Mouse (Mus musculus): Measurements from ENCODE around the gene Adcy6. TPM values are rescaled to one million over a fixed set of nuclear protein-coding genes. Genes with fewer than 3 reads are reported as not detected.

Gene Adcy6
- polyA plus RNA-seq (2014; fragmentation: Nextera tagmentation; extraction: Ambion mirVana): 19.8 and 21.9 TPM in 2 replicates

DNA sequence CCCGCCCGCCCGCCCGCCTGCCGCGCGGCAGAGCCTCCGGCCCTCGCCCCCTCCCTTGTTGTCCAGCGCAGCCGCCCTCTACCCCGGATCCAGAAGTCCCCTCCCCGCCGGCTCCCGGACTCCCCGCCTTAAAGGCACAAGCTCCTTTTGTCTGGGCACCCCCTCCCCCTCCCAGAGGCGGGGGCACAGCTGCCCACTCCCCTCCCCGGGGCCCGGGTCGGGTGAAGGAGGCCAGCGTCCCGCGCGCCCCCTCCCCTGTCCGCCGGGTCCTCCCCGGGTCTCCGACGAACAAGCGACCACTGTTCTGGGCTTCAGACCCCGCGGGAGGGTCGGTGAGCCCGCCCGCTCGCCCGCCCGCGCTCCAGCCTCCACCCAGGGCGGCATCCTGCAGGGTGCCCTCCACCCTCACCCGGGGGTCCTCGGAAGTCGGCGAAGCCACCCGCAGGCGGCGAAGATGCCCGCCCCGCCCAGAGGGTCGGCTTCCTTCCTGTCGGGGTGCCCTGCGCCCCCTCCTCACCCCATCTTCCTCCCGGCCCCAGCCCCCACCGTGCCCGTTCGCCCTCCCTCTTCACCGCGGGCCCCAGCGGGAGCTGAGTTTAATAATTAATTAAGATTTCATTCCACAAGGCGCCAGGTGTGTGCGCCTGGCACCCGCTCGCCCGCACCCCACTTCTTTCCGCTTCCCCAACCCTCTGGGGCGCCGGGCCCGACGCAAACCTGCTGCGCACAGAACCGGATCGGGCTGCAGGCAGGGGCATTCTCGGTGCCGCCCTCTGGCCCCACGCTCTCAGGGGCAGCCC is at the start of gene Adcy6:
TSS of gene Adcy6 (minus strand) at position 746 of the 800 bp plus-strand sequence.
- Histone ChIP-seq H3K4me2 (ENCODE audit: low read length) (peak within 1 kb of the TSS; percentile 89), H3K27me3 (replicated peaks; ENCODE audit: control insufficient read depth, insufficient read depth, low read length) (no peaks in the 10 kb centered on the region), H3K4me1 (replicated peaks; ENCODE audit: control insufficient read depth, insufficient read depth, low read length) (peaks cover 29% of the 10 kb centered on the region), H3K4me3 (ENCODE audit: low read depth, low read length) (peak within 1 kb of the TSS; percentile 78), H3K27ac (ENCODE audit: low read depth) (peak within 1 kb of the TSS; percentile 90), H3K9ac (ENCODE audit: low read length) (peak within 1 kb of the TSS; percentile 83), H3K9me3 (ENCODE audit: control insufficient read depth, low read length) (no peaks in the 10 kb centered on the region), H3K36me3 (ENCODE audit: control insufficient read depth, insufficient read depth, low read length) (peaks cover 2% of the 10 kb centered on the region)
- under 1% methylated on average over 61 of the region's 75 CpGs for WGBS
- ATAC-seq (replicated peaks; ENCODE audit: low FRiP score, low TSS enrichment, low read depth) (peak; percentile 84), DNase-seq (ENCODE audit: low spot score) (peak; percentile 91)

DNA sequence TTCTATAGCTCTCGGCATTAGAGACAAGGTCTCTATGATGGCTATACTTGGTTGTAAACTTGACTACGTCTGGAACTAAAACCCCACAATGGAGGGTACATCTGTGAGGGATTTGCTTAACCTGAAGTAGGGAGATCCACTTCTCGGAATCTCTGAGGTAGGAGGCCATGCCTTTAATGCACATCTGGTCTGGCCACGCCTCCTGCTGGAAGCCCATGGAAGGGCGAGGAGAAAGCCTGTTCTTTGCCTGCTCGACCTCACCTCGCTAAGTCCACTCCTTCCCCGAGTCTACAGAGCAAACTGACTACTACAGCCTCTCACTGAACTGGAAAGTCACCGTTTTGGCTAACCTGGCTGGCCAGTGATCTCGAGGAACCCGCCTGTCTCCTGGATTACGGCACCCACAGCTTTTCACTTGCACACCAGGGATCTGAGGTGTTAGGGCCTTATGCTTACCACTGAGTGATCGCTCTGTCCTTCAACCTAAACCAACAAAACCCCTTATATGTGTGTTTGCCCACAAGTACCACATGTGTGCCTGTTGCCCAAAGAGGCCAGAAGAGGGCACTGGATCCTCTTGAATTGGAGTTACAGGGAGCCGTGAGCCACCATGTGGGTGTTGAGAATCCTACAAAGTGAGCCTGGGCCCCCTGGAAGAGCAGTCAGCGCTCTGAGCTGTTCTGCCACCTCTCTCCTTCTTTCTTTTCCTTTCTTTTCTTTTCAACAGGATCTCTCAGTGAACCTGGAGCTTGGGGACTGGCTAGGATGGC is 47.3 kb upstream of the Adcy6 start:
- Histone ChIP-seq H3K27ac (ENCODE audit: low read depth) (no peak overlapping the region), H3K27me3 (replicated peaks; ENCODE audit: control insufficient read depth, insufficient read depth, low read length) (no peaks in the 10 kb centered on the region), H3K9me3 (ENCODE audit: control insufficient read depth, low read length) (no peaks in the 10 kb centered on the region), H3K9ac (ENCODE audit: low read length) (no peak overlapping the region), H3K4me3 (ENCODE audit: low read depth, low read length) (no peak overlapping the region), H3K4me1 (replicated peaks; ENCODE audit: control insufficient read depth, insufficient read depth, low read length) (peaks cover 4% of the 10 kb centered on the region; the same call in 1 of the 2 replicates), H3K36me3 (ENCODE audit: control insufficient read depth, insufficient read depth, low read length) (peaks cover 69% of the 10 kb centered on the region), H3K4me2 (ENCODE audit: low read length) (no peak overlapping the region)
- no peak for ATAC-seq (replicated peaks; ENCODE audit: low FRiP score, low TSS enrichment, low read depth)
- no peak for DNase-seq (ENCODE audit: low spot score)
- whole genome bisulfite sequencing: 83% methylated on average over 15 of the region's 15 CpGs

DNA sequence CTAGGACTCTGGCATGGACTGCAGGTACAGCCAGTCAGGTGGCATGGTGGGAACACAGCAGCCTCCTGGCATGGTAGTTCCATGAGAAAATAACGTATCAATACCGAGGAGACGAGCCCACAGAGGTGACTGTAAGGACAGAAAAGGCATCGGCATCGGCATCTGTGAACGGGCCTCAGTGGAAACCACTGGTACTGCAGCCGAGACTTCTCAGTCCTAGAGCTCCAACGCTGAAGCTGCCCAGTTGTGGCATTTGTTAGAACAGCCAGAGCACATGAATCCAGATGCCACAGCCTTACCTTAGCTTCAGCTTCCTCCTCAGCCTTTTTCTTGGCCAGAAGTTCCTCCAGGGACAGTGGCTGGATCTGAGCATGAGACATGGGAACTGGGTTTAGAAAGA is 42.3 kb upstream of the Adcy6 start:
- ATAC-seq (replicated peaks; ENCODE audit: low FRiP score, low TSS enrichment, low read depth): no peak
- peaks cover 100% of the 10 kb centered on the region for H3K36me3 ChIP-seq (ENCODE audit: control insufficient read depth, insufficient read depth, low read length)
- no peak overlapping the region for H3K4me3 ChIP-seq (ENCODE audit: low read depth, low read length)
- no peaks in the 10 kb centered on the region for H3K9me3 ChIP-seq (ENCODE audit: control insufficient read depth, low read length)
- 92% methylated on average over 8 of the region's 8 CpGs for WGBS
- H3K9ac ChIP-seq (ENCODE audit: low read length): no peak overlapping the region
- no peak for DNase-seq (ENCODE audit: low spot score)
- no peak overlapping the region for H3K27ac ChIP-seq (ENCODE audit: low read depth)
- no peak overlapping the region for H3K4me2 ChIP-seq (ENCODE audit: low read length)
- H3K27me3 ChIP-seq (replicated peaks; ENCODE audit: control insufficient read depth, insufficient read depth, low read length): no peaks in the 10 kb centered on the region
- no peaks in the 10 kb centered on the region for H3K4me1 ChIP-seq (replicated peaks; ENCODE audit: control insufficient read depth, insufficient read depth, low read length)

DNA sequence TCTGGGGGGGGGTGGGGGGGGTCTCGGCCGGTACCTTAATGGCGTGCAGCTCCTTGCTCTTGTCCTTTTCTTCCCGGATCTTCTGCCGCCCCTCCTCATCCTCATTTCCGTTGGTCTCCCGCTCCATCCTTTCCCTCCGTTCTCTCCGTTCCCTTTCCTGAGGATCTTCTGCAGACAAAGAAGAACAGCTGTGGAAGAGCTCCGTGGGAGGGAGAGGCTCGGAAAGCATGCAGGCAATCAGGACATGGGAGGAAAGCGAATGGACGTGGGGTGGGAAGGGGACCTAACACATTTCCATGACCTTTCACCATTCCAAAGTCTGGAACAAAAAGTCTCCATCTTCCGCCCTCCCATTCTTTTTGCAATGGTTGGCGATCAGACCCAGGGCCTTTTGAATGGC is 41.6 kb upstream of the Adcy6 start:
- no peak overlapping the region for H3K4me2 ChIP-seq (ENCODE audit: low read length)
- WGBS: 94% methylated on average over 15 of the region's 15 CpGs
- ATAC-seq (replicated peaks; ENCODE audit: low FRiP score, low TSS enrichment, low read depth) (no peak), DNase-seq (ENCODE audit: low spot score) (no peak)
- H3K9ac ChIP-seq (ENCODE audit: low read length): no peak overlapping the region
- H3K36me3 ChIP-seq (ENCODE audit: control insufficient read depth, insufficient read depth, low read length): peaks cover 100% of the 10 kb centered on the region
- no peak overlapping the region for H3K27ac ChIP-seq (ENCODE audit: low read depth)
- no peak overlapping the region for H3K4me3 ChIP-seq (ENCODE audit: low read depth, low read length)
- no peaks in the 10 kb centered on the region for H3K27me3 ChIP-seq (replicated peaks; ENCODE audit: control insufficient read depth, insufficient read depth, low read length)
- H3K9me3 ChIP-seq (ENCODE audit: control insufficient read depth, low read length): no peaks in the 10 kb centered on the region
- no peaks in the 10 kb centered on the region for H3K4me1 ChIP-seq (replicated peaks; ENCODE audit: control insufficient read depth, insufficient read depth, low read length)

DNA sequence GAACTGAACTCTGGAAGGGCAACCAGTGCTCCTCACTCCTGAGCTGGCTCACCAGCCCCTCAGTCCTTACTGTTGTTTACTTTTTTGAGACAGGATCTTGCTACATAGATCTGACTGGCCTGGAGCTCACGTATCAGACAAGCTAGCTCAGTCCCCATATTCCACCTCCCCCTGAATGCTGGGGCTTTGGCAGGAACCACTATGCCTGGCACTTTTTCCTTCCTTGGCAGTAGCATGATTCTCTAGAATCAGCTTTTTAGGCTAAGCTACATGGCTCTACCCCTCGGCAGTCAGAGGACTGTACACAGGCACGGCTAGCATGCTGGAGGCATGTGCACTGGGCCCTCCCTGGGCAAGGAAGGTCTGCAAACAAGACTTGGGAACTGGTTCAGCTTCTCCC is 38.2 kb upstream of the Adcy6 start:
- no peak overlapping the region for H3K27ac ChIP-seq (ENCODE audit: low read depth)
- no peak overlapping the region for H3K4me3 ChIP-seq (ENCODE audit: low read depth, low read length)
- peaks cover 100% of the 10 kb centered on the region for H3K36me3 ChIP-seq (ENCODE audit: control insufficient read depth, insufficient read depth, low read length)
- WGBS: 89% methylated on average over 3 of the region's 3 CpGs
- no peak overlapping the region for H3K9ac ChIP-seq (ENCODE audit: low read length)
- H3K4me2 ChIP-seq (ENCODE audit: low read length): no peak overlapping the region
- no peak for ATAC-seq (replicated peaks; ENCODE audit: low FRiP score, low TSS enrichment, low read depth)
- H3K27me3 ChIP-seq (replicated peaks; ENCODE audit: control insufficient read depth, insufficient read depth, low read length): no peaks in the 10 kb centered on the region
- no peaks in the 10 kb centered on the region for H3K9me3 ChIP-seq (ENCODE audit: control insufficient read depth, low read length)
- H3K4me1 ChIP-seq (replicated peaks; ENCODE audit: control insufficient read depth, insufficient read depth, low read length): no peaks in the 10 kb centered on the region
- DNase-seq (ENCODE audit: low spot score): no peak

DNA sequence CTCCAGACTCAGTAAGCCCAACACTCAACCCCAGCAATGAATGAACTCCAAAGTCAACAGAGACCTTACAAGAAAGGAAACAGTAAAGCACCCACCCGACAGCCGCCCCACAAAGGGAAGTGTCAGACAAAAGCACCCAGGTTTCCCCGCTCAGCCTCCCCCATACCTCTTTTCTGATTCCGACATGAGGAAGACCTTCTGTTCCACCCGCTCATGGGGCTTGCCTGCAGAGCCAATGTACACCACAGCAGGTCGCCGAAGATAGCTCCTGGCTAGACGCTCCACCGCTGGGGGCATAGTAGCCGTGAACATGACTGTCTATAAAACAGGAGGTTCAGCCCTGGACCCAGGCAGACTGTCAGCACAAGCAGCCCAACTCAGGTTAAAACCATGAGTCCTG is 37.4 kb upstream of the Adcy6 start:
- H3K36me3 ChIP-seq (ENCODE audit: control insufficient read depth, insufficient read depth, low read length): peaks cover 100% of the 10 kb centered on the region
- no peak for DNase-seq (ENCODE audit: low spot score)
- 92% methylated on average over 10 of the region's 10 CpGs for WGBS

DNA sequence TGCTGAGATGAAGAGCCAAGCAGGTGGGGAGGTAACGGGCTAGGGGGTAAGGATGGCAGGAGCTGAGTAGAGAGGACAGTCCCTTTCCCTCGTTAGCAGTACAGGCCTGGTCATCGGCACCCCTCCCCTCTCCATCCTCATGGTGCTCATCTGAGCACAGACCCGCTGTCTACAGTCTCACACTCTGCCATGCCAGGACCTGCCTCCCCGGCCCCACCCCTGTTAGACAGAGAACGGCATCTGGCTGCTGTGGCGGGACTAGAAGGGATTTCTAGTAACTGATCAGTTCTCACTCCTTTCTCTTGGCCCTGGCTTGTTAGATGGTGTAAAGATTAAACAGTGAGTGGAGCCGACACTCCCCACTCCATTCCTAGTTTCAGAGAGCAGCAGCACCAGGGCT is 36.9 kb upstream of the Adcy6 start:
- H3K4me2 ChIP-seq (ENCODE audit: low read length): no peak overlapping the region
- peaks cover 100% of the 10 kb centered on the region for H3K36me3 ChIP-seq (ENCODE audit: control insufficient read depth, insufficient read depth, low read length)
- H3K4me3 ChIP-seq (ENCODE audit: low read depth, low read length): no peak overlapping the region
- no peaks in the 10 kb centered on the region for H3K27me3 ChIP-seq (replicated peaks; ENCODE audit: control insufficient read depth, insufficient read depth, low read length)
- H3K27ac ChIP-seq (ENCODE audit: low read depth): no peak overlapping the region
- no peaks in the 10 kb centered on the region for H3K4me1 ChIP-seq (replicated peaks; ENCODE audit: control insufficient read depth, insufficient read depth, low read length)
- DNase-seq (ENCODE audit: low spot score): no peak
- 81% methylated on average over 8 of the region's 8 CpGs for WGBS
- no peak for ATAC-seq (replicated peaks; ENCODE audit: low FRiP score, low TSS enrichment, low read depth)
- no peaks in the 10 kb centered on the region for H3K9me3 ChIP-seq (ENCODE audit: control insufficient read depth, low read length)
- no peak overlapping the region for H3K9ac ChIP-seq (ENCODE audit: low read length)

More for the DNA sequence above, 37.4 kb upstream of the Adcy6 start:
- no peak overlapping the region for H3K27ac ChIP-seq (ENCODE audit: low read depth)
- no peaks in the 10 kb centered on the region for H3K9me3 ChIP-seq (ENCODE audit: control insufficient read depth, low read length)
- no peak overlapping the region for H3K4me3 ChIP-seq (ENCODE audit: low read depth, low read length)
- no peak overlapping the region for H3K9ac ChIP-seq (ENCODE audit: low read length)
- no peak for ATAC-seq (replicated peaks; ENCODE audit: low FRiP score, low TSS enrichment, low read depth)
- H3K4me1 ChIP-seq (replicated peaks; ENCODE audit: control insufficient read depth, insufficient read depth, low read length): no peaks in the 10 kb centered on the region
- no peaks in the 10 kb centered on the region for H3K27me3 ChIP-seq (replicated peaks; ENCODE audit: control insufficient read depth, insufficient read depth, low read length)
- H3K4me2 ChIP-seq (ENCODE audit: low read length): no peak overlapping the region

DNA sequence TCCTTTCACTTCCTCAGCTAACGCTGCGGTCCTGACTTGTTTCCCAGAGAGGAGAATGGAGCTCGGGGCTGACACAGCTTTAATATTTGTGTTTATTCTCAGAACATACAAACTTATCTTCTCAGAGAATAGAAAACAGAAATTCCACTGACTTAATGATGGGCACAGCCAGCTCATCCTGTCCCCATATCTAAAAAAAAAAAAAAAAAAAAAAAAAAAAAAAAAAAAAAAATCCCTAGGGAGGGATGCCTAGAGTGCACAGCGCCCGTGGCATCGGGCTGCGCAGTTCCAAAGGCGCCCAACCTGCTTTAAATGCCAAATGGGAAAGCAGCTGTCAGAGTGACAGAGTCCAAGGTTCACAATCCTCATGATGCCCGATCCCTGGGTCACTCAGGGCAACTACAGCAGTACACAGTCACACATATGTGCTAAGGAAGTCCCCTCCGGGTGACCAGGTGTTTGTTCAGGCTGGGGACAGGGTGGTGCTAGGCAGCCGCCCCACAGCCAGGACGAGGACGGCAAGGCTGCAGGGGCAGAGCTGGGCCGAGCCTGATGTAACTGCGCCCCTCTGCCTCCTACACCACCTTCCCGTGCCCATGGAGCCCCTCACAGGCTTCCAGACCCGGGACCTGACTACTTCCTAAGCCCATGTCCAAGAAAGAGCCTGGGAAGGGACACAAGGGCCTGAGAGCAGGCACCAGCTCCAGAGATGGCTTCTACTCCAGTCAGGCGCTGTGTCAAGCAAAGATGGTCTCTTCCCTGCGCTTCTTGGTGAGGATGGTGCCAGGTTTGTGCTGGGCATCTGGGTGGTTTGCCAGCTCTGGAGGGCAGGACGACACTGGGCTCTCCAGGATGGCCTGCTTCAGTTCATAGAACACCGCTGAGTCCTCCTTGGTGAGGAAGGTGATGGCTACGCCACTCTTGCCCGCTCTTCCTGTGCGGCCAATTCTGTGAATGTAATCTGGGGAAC is 35.5 kb upstream of the Adcy6 start:
- H3K36me3 ChIP-seq (ENCODE audit: control insufficient read depth, insufficient read depth, low read length): peaks cover 100% of the 10 kb centered on the region
- 87% methylated on average over 24 of the region's 24 CpGs for WGBS
- H3K9me3 ChIP-seq (ENCODE audit: control insufficient read depth, low read length): no peaks in the 10 kb centered on the region
- H3K4me2 ChIP-seq (ENCODE audit: low read length): no peak overlapping the region
- no peaks in the 10 kb centered on the region for H3K4me1 ChIP-seq (replicated peaks; ENCODE audit: control insufficient read depth, insufficient read depth, low read length)
- no peak overlapping the region for H3K27ac ChIP-seq (ENCODE audit: low read depth)
- no peak overlapping the region for H3K4me3 ChIP-seq (ENCODE audit: low read depth, low read length)
- no peak overlapping the region for H3K9ac ChIP-seq (ENCODE audit: low read length)
- no peaks in the 10 kb centered on the region for H3K27me3 ChIP-seq (replicated peaks; ENCODE audit: control insufficient read depth, insufficient read depth, low read length)
- DNase-seq (ENCODE audit: low spot score) (no peak), ATAC-seq (replicated peaks; ENCODE audit: low FRiP score, low TSS enrichment, low read depth) (no peak)

Data from intestine, embryonic 14.5 days (tissue).